Mouse (Mus musculus) erythroblast, embryonic 14.5 days (primary cell): ENCODE results near the gene Rsl24d1.

Experiments
- GATA1 ChIP-seq: IDR thresholded peaks from 2 replicates; pipeline ENCODE4 v1.6.1; 2012; ENCODE audit warnings: low read length, inconsistent platforms, mixed read lengths
- TAL1 ChIP-seq: IDR thresholded peaks from 3 replicates; pipeline ENCODE4 v1.6.1; 2012; ENCODE audit warnings: low read length, inconsistent platforms, mixed read lengths

DNA sequence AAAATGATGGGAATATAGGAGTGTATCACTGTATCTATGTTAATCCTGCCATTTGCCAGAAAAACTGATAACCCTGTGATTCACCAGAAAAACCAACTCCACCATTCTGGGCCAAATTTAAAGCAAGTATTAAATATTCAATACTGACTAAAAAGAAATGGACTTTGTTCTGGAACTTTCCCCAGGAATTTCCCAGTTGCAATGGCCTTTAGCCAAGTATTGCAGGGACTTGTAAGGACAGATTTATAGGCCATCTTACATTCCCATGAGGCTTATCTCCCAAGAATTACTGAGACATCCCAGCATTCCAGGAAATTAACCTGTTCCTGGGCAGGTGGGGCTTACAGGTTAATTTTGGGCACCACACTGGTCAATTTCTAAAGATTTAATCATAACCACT is 7.5 kb upstream of the Rsl24d1 start:
- TF ChIP-seq GATA1, result no peak
- TF ChIP-seq TAL1, result no peak
